In the genomic region with DNA sequence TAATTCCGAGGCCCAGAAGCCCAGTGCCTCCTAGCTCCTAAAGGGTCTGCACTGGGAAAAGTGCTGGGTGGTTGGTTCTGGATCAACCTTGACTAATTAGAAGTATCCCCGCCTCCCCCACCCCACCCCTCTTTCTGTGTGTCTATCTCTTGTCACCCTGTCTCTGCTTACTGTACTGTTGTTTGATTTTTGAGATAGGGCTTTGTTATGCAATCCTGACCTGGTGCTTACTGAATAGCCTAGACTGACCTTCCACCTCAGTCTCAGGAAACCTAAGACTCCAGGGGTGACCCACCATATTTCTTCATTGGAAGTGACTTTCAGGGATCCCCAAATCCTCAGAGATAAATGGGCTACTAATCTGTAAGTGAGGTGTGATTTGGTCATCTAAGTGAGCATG, we compare ENCODE assay signal across 28 mouse cellular contexts. TPM values are rescaled to one million over a fixed set of nuclear protein-coding genes. Genes with fewer than 3 reads are reported as not detected.
"Had no signal": no experiment of that assay in that cellular context is flagged by ENCODE, and none has a peak within 500 bp of the region (broad histone marks: within the 10 kb centered on the region; RNA-seq: fewer than 3 reads in every experiment).

No protein-coding gene starts in this region.

- H3K4me3 ChIP-seq: heart, adult 2 months; heart, embryonic 13.5 days; heart, embryonic 15.5 days; hindbrain, embryonic 13.5 days; hindbrain, embryonic 15.5 days; kidney, embryonic 15.5 days; limb, embryonic 13.5 days; limb, embryonic 15.5 days had no signal

- H3K27ac ChIP-seq: heart, adult 2 months; heart, embryonic 13.5 days; heart, embryonic 15.5 days; hindbrain, embryonic 13.5 days; hindbrain, embryonic 15.5 days; hindbrain, postnatal 0 days; kidney, embryonic 15.5 days; kidney, postnatal 0 days; limb, embryonic 13.5 days; limb, embryonic 15.5 days had no signal

- H3K36me3 ChIP-seq: heart, embryonic 13.5 days; heart, embryonic 15.5 days; hindbrain, embryonic 13.5 days; hindbrain, embryonic 15.5 days; kidney, embryonic 15.5 days; limb, embryonic 13.5 days; limb, embryonic 15.5 days had no signal

- H3K9ac ChIP-seq: heart, embryonic 13.5 days; heart, embryonic 15.5 days; hindbrain, embryonic 13.5 days; hindbrain, embryonic 15.5 days; kidney, embryonic 15.5 days; limb, embryonic 13.5 days; limb, embryonic 15.5 days had no signal

- H3K4me2 ChIP-seq: heart, embryonic 11.5 days; heart, embryonic 13.5 days; heart, embryonic 15.5 days; hindbrain, embryonic 13.5 days; hindbrain, embryonic 15.5 days; kidney, embryonic 15.5 days; limb, embryonic 13.5 days; limb, embryonic 15.5 days had no signal

- H3K4me1 ChIP-seq: heart, embryonic 13.5 days; heart, embryonic 15.5 days; hindbrain, embryonic 13.5 days; hindbrain, embryonic 15.5 days; kidney, embryonic 15.5 days had no signal

- DNase-seq: gastrocnemius, postnatal 14 days; gastrocnemius, postnatal 36 days; heart, adult 11 months; heart, adult 2 months; heart, postnatal 14 days; heart, postnatal 36 days; kidney, adult 11 months; kidney, adult 2 months; kidney, adult 9 months; kidney, postnatal 14 days; kidney, postnatal 36 days; layer of hippocampus, adult 9-11 months; layer of hippocampus, postnatal 36 days; left cerebral cortex, postnatal 4 days had no signal

- H3K9me3 ChIP-seq: heart, embryonic 13.5 days; heart, embryonic 15.5 days; hindbrain, embryonic 13.5 days; hindbrain, embryonic 15.5 days; kidney, embryonic 15.5 days; limb, embryonic 13.5 days; limb, embryonic 15.5 days had no signal

- ATAC-seq: hindbrain, postnatal 0 days; intestine, embryonic 16.5 days had no signal

- H3K27me3 ChIP-seq: heart, embryonic 15.5 days; hindbrain, embryonic 13.5 days; hindbrain, embryonic 15.5 days; limb, embryonic 15.5 days had no signal

RNA-seq across cellular contexts. Expression of a gene that starts 3.9 kb away (rescaled TPM):
- polyA plus RNA-seq: heart, adult 2 months; heart, embryonic 13.5 days; heart, embryonic 15.5 days; heart, postnatal 0 days; hindbrain, postnatal 0 days; intestine, embryonic 14.5 days; intestine, embryonic 16.5 days; large intestine, adult 2 months had no signal
